Mouse (Mus musculus) right cerebral cortex, postnatal 14 days (tissue): ENCODE results near the gene Zfp672.

Source experiments
- DNase-seq: peaks from one replicate; pipeline ENCODE4 v3.0.0; 2022

The Zfp672 gene

GRCm38 (mm10) chr11:58275756-58276155 lies 54.4 kb downstream of the Zfp672 start:
- no peak for DNase-seq

DNA sequence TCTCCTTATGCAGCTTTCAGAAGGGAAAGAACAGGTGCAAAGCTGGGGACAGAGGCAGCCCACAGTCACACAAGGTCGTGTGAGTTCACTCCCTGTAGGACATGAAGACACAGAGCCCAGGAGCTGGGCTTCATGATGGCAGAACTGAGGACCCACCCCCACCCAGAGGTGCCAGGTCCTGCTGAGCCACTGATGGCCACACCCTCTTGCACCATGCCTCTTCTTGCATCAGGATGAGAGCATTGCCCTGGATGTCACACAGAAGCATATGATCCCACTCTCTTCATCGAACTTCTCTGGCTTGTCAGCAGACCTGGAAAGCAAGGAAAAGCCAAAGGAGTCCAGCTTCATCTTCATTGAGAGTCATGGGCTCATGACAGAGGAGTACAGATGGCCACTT lies 55.6 kb downstream of the Zfp672 start, which contains the start of gene 4930438A08Rik:
Gene 4930438A08Rik (plus strand): TSS at position 228 of the 400 bp plus-strand sequence.
- no peak for DNase-seq

DNA sequence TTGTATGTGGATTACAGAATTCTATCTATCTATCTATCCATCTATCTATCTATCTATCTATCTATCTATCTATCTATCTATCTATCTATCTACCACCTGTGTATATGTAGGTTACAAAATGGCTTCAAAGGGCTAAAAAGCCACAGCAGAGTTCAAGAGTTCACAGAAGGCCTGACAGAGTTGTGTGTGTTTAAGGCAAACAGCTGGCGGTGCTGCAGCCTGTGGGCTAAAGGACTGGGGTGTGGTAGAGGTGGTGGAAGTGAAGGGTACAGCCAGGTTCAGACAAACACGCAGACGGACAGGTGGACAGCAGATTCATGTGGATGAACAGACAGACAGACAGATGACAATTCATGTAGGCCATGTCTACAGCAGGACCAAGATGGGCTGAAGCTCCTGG lies 61.9 kb downstream of the Zfp672 start:
- no peak for DNase-seq
